Mouse (Mus musculus) myocyte (in vitro differentiated cells): Measurements from ENCODE around the gene Tubg2. TPM values are rescaled to one million over a fixed set of nuclear protein-coding genes. Genes with fewer than 3 reads are reported as not detected.
A peak's percentile ranks its signal among the peaks of the same experiment; 100 is the strongest.

ENCODE experiments used
- H3K27me3 ChIP-seq: one replicate; pipeline ENCODE4 v1.6.1; 2011; ENCODE audit not compliant: control insufficient read depth, insufficient read depth, insufficient read length
- H3K36me3 ChIP-seq: one replicate; pipeline ENCODE4 v1.6.1; 2011; ENCODE audit not compliant: control insufficient read depth, insufficient read depth
- H3K4me2 ChIP-seq: one replicate; pipeline ENCODE4 v1.6.1; 2011; ENCODE audit warnings: low read depth, control low read depth
- H3K4me3 ChIP-seq: one replicate; pipeline ENCODE4 v1.5.1; 2011; ENCODE audit warnings: mild to moderate bottlenecking, control low read depth, moderate library complexity
- H3K79me2 ChIP-seq: one replicate; pipeline ENCODE4 v1.6.1; 2011; ENCODE audit not compliant: control insufficient read depth, insufficient read depth
- H3ac ChIP-seq: one replicate; pipeline ENCODE4 v1.6.1; 2011; ENCODE audit not compliant: control insufficient read depth, insufficient read length
- CEBPB ChIP-seq: IDR thresholded peaks from 2 replicates; pipeline ENCODE4 v1.6.1; 2011; ENCODE audit warnings: mild to moderate bottlenecking, moderate library complexity; ENCODE audit not compliant: poor library complexity, insufficient read depth, severe bottlenecking
- E2F4 ChIP-seq: IDR thresholded peaks from one replicate; pipeline ENCODE4 v1.6.1; 2011; ENCODE audit warnings: mild to moderate bottlenecking, control low read depth, moderate library complexity; ENCODE audit not compliant: insufficient read depth
- MAX ChIP-seq: IDR thresholded peaks from one replicate; pipeline ENCODE4 v1.6.1; 2011; ENCODE audit warnings: low read depth, mild to moderate bottlenecking, control low read depth
- MYOD1 ChIP-seq, 3 experiments: IDR thresholded peaks; one replicate each; pipeline ENCODE4 v1.6.1; 2011; ENCODE audit warnings: control low read depth in 2 of 3, low read depth in 2 of 3, mild to moderate bottlenecking in 2 of 3, moderate library complexity in 1 of 3; ENCODE audit not compliant: insufficient read length in 2 of 3, control insufficient read depth in 1 of 3
- MYOG ChIP-seq, 3 experiments: IDR thresholded peaks; one replicate each; pipeline ENCODE4 v1.6.1; 2011; ENCODE audit warnings: control low read depth in 2 of 3, low read depth in 2 of 3, mild to moderate bottlenecking in 2 of 3; ENCODE audit not compliant: insufficient read length in 2 of 3, control insufficient read depth in 1 of 3, insufficient read depth in 1 of 3
- POLR2A ChIP-seq: IDR thresholded peaks from one replicate; pipeline ENCODE4 v1.6.1; 2011; ENCODE audit warnings: low read depth, mild to moderate bottlenecking, control low read depth, moderate library complexity; ENCODE audit not compliant: insufficient read length
- POLR2AphosphoS2 ChIP-seq: IDR thresholded peaks from one replicate; pipeline ENCODE4 v1.6.1; 2011; ENCODE audit warnings: low read depth, control low read depth; ENCODE audit not compliant: insufficient read length
- REST ChIP-seq: IDR thresholded peaks from one replicate; pipeline ENCODE4 v1.6.1; 2011; ENCODE audit warnings: mild to moderate bottlenecking, control low read depth, moderate library complexity; ENCODE audit not compliant: insufficient read depth, insufficient read length
- SRF ChIP-seq: IDR thresholded peaks from one replicate; pipeline ENCODE4 v1.6.1; 2011; ENCODE audit warnings: low read depth; ENCODE audit not compliant: control insufficient read depth, insufficient read length
- TCF12 ChIP-seq: IDR thresholded peaks from one replicate; pipeline ENCODE4 v1.6.1; 2011; ENCODE audit warnings: mild to moderate bottlenecking, control low read depth; ENCODE audit not compliant: poor library complexity, insufficient read depth, severe bottlenecking
- TCF3 ChIP-seq: IDR thresholded peaks from one replicate; pipeline ENCODE4 v1.6.1; 2011; ENCODE audit warnings: low read depth, control low read depth; ENCODE audit not compliant: insufficient read length
- USF1 ChIP-seq: IDR thresholded peaks from one replicate; pipeline ENCODE4 v1.6.1; 2011; ENCODE audit warnings: low read depth, mild to moderate bottlenecking, control low read depth, moderate library complexity
- polyA plus RNA-seq: library from polyadenylated mRNA; unstranded; fragments of >200 nt; fragmentation: generic; extraction: Trizol; gene quantifications from one replicate; pipeline ENCODE4 v1.2.1, GENCODE M21; 2012; ENCODE audit warnings: missing spikeins

Gene Tubg2
- polyA plus RNA-seq, 1 experiment, result 0.18 TPM

- H3K79me2 ChIP-seq, result no peaks in the 10 kb centered on the region
- no peak overlapping the region for H3ac ChIP-seq
- peaks cover 11% of the 10 kb centered on the region for H3K36me3 ChIP-seq
- no peak overlapping the region for H3K4me2 ChIP-seq
- H3K4me3 ChIP-seq, result no peak overlapping the region
- no peaks in the 10 kb centered on the region for H3K27me3 ChIP-seq
- TF ChIP-seq E2F4, result no peak
These were observed 28.6 kb upstream of the Tubg2 start for GRCm38 (mm10) chr11:101127075-101127474.

- Histone ChIP-seq H3K4me3 (no peak overlapping the region), H3K27me3 (no peaks in the 10 kb centered on the region), H3K4me2 (peak overlapping the region; percentile 34), H3ac (no peak overlapping the region), H3K79me2 (no peaks in the 10 kb centered on the region), H3K36me3 (peaks cover 3% of the 10 kb centered on the region)
- no peak for TF ChIP-seq TCF12
- no peak for TF ChIP-seq MAX
- no peak for TF ChIP-seq REST
- no peak for TF ChIP-seq SRF
These were observed 26.6 kb upstream of the Tubg2 start for GRCm38 (mm10) chr11:101128996-101129577.

GRCm38 (mm10) chr11:101130056-101130756 is 25.5 kb upstream of the Tubg2 start:
- no peak overlapping the region for H3ac ChIP-seq
- H3K79me2 ChIP-seq, result no peaks in the 10 kb centered on the region
- TF ChIP-seq MYOD1 (IDR thresholded peaks at IDR 0.05; ENCODE audit: control insufficient read depth in 1 of 3, insufficient read length in 2 of 3, low read depth in 2 of 3) (peak in 2 of 3 experiments; percentile 38 to 76), MYOG (IDR thresholded peaks at IDR 0.05; ENCODE audit: control insufficient read depth in 1 of 3, insufficient read depth in 1 of 3, insufficient read length in 2 of 3, low read depth in 2 of 3) (peak in 2 of 3 experiments; percentile 2 to 75), MAX (no peak)
- no peak overlapping the region for H3K4me3 ChIP-seq
- no peaks in the 10 kb centered on the region for H3K27me3 ChIP-seq
- peak overlapping the region; percentile 56 for H3K4me2 ChIP-seq
- peaks cover 3% of the 10 kb centered on the region for H3K36me3 ChIP-seq

- TF ChIP-seq E2F4 (no peak), MYOD1 (IDR thresholded peaks at IDR 0.05; ENCODE audit: control insufficient read depth in 1 of 3, insufficient read length in 2 of 3, low read depth in 2 of 3) (peak in 1 of 3 experiments; percentile 25), TCF3 (no peak), USF1 (no peak)
- Histone ChIP-seq H3ac (no peak overlapping the region), H3K4me3 (no peak overlapping the region), H3K4me2 (peak overlapping the region; percentile 56), H3K27me3 (no peaks in the 10 kb centered on the region), H3K79me2 (no peaks in the 10 kb centered on the region), H3K36me3 (peaks cover 3% of the 10 kb centered on the region)
These were observed 24.5 kb upstream of the Tubg2 start for GRCm38 (mm10) chr11:101131187-101131586.

GRCm38 (mm10) chr11:101131701-101132100 is 24.0 kb upstream of the Tubg2 start:
- TF ChIP-seq SRF (no peak), MYOD1 (IDR thresholded peaks at IDR 0.05; ENCODE audit: control insufficient read depth in 1 of 3, insufficient read length in 2 of 3, low read depth in 2 of 3) (no peak), CEBPB (no peak), USF1 (no peak), MAX (no peak), REST (no peak), E2F4 (no peak), POLR2A (no peak), TCF3 (no peak), POLR2AphosphoS2 (no peak)
- no peak overlapping the region for H3ac ChIP-seq

GRCm38 (mm10) chr11:101133037-101133436 is 22.7 kb upstream of the Tubg2 start:
- H3ac ChIP-seq, result no peak overlapping the region
- H3K36me3 ChIP-seq, result no peaks in the 10 kb centered on the region
- no peaks in the 10 kb centered on the region for H3K79me2 ChIP-seq
- no peaks in the 10 kb centered on the region for H3K27me3 ChIP-seq
- TF ChIP-seq TCF3, result no peak
- no peak for TF ChIP-seq MYOD1 (IDR thresholded peaks at IDR 0.05; ENCODE audit: control insufficient read depth in 1 of 3, insufficient read length in 2 of 3, low read depth in 2 of 3)
- TF ChIP-seq E2F4, result no peak
- TF ChIP-seq MYOG (IDR thresholded peaks at IDR 0.05; ENCODE audit: control insufficient read depth in 1 of 3, insufficient read depth in 1 of 3, insufficient read length in 2 of 3, low read depth in 2 of 3), result no peak
- TF ChIP-seq USF1, result no peak
- TF ChIP-seq REST, result no peak
- TF ChIP-seq POLR2AphosphoS2, result no peak
- no peak for TF ChIP-seq CEBPB
- no peak for TF ChIP-seq TCF12
- no peak for TF ChIP-seq POLR2A
- no peak for TF ChIP-seq SRF
- TF ChIP-seq MAX, result no peak
- no peak overlapping the region for H3K4me2 ChIP-seq
- H3K4me3 ChIP-seq, result no peak overlapping the region

More at GRCm38 (mm10) chr11:101131701-101132100, 24.0 kb upstream of the Tubg2 start:
- H3K4me3 ChIP-seq, result no peak overlapping the region
- no peak overlapping the region for H3K4me2 ChIP-seq
- H3K79me2 ChIP-seq, result no peaks in the 10 kb centered on the region
- H3K36me3 ChIP-seq, result peaks cover under 1% of the 10 kb centered on the region
- no peaks in the 10 kb centered on the region for H3K27me3 ChIP-seq
